Mouse (Mus musculus) MEL (cell line): Measurements from ENCODE around the gene Stx18. TPM values are rescaled to one million over a fixed set of nuclear protein-coding genes. Genes with fewer than 3 reads are reported as not detected.

Experiments used
- DNase-seq: peaks from one replicate; pipeline ENCODE4 v3.0.0; 2011; ENCODE audit warnings: low read depth, low spot score
- H3K27ac ChIP-seq: 2 replicates; pipeline ENCODE4 v1.5.1; 2012; ENCODE audit warnings: low read depth, mild to moderate bottlenecking, control low read depth, low read length, moderate library complexity; ENCODE audit not compliant: control insufficient read depth
- H3K27me3 ChIP-seq, 2 experiments: fragments of 150-350 bp in 1 of 2; sonication (generic) in 1 of 2; 2 replicates each; pipeline ENCODE4 v1.6.1; 2012; ENCODE audit warnings: low read length in 2 of 2, mild to moderate bottlenecking in 2 of 2, improper control_type of control experiment in 1 of 2, moderate library complexity in 1 of 2; ENCODE audit not compliant: insufficient read depth in 2 of 2, control insufficient read depth in 1 of 2
- H3K36me3 ChIP-seq, 2 experiments: 2 replicates each; pipeline ENCODE4 v1.6.1; 2012 to 2014; ENCODE audit warnings: low read length in 2 of 2, improper control_type of control experiment in 1 of 2, inconsistent platforms in 1 of 2, mild to moderate bottlenecking in 1 of 2; ENCODE audit not compliant: insufficient read depth in 2 of 2, control insufficient read depth in 1 of 2
- H3K4me1 ChIP-seq, 2 experiments: fragments of 150-350 bp in 1 of 2; sonication (generic) in 1 of 2; 2 replicates each; pipeline ENCODE4 v1.6.1; 2012; ENCODE audit warnings: low read length in 2 of 2, improper control_type of control experiment in 1 of 2, mild to moderate bottlenecking in 1 of 2; ENCODE audit not compliant: insufficient read depth in 2 of 2, control insufficient read depth in 1 of 2
- H3K4me3 ChIP-seq, 2 experiments: fragments of 150-350 bp in 1 of 2; sonication (generic) in 1 of 2; 2 replicates each; pipeline ENCODE4 v1.5.1; 2012; ENCODE audit warnings: low read depth in 2 of 2, low read length in 2 of 2, mild to moderate bottlenecking in 2 of 2, moderate library complexity in 2 of 2, control low read depth in 1 of 2, improper control_type of control experiment in 1 of 2; ENCODE audit not compliant: control insufficient read depth in 1 of 2, insufficient read depth in 1 of 2
- H3K79me2 ChIP-seq: 2 replicates; pipeline ENCODE4 v1.6.1; 2012; ENCODE audit warnings: mild to moderate bottlenecking, low read length, moderate library complexity; ENCODE audit not compliant: control insufficient read depth, poor library complexity, insufficient read depth
- H3K9ac ChIP-seq: 2 replicates; pipeline ENCODE4 v1.6.1; 2012; ENCODE audit warnings: low read depth, mild to moderate bottlenecking, control low read depth, low read length, moderate library complexity; ENCODE audit not compliant: control insufficient read depth, poor library complexity, severe bottlenecking
- H3K9me3 ChIP-seq: fragments of 150-350 bp; sonication (generic); replicated peaks from 2 replicates; pipeline ENCODE4 v1.6.1; 2012; ENCODE audit warnings: mild to moderate bottlenecking, low read length, improper control_type of control experiment, moderate library complexity; ENCODE audit not compliant: insufficient read depth
- CHD1 ChIP-seq: IDR thresholded peaks from 2 replicates; pipeline ENCODE4 v1.6.1; 2012; ENCODE audit warnings: low read depth, mild to moderate bottlenecking, inconsistent platforms, low read length, improper control_type of control experiment
- CHD2 ChIP-seq: IDR thresholded peaks from 2 replicates; pipeline ENCODE4 v1.6.1; 2011; ENCODE audit warnings: low read length, improper control_type of control experiment
- MAZ ChIP-seq: IDR thresholded peaks from 2 replicates; pipeline ENCODE4 v1.6.1; 2012; ENCODE audit warnings: low read depth, mild to moderate bottlenecking, inconsistent platforms, low read length, improper control_type of control experiment
- MEF2A ChIP-seq: IDR thresholded peaks from 2 replicates; pipeline ENCODE4 v1.6.1; 2014; ENCODE audit warnings: low read depth, mild to moderate bottlenecking, inconsistent platforms, low read length, improper control_type of control experiment; ENCODE audit not compliant: poor library complexity, insufficient replicate concordance, severe bottlenecking; ENCODE audit errors: extremely low read depth
- MYB ChIP-seq: IDR thresholded peaks from 2 replicates; pipeline ENCODE4 v1.6.1; 2011; ENCODE audit warnings: mild to moderate bottlenecking, low read depth, low read length, improper control_type of control experiment
- NRF1 ChIP-seq: IDR thresholded peaks from 2 replicates; pipeline ENCODE4 v1.6.1; 2014; ENCODE audit warnings: low read depth, mild to moderate bottlenecking, inconsistent platforms, low read length, improper control_type of control experiment, moderate library complexity; ENCODE audit not compliant: poor library complexity, insufficient read depth, severe bottlenecking
- TAL1 ChIP-seq: IDR thresholded peaks from 2 replicates; pipeline ENCODE4 v1.6.1; 2012; ENCODE audit warnings: mild to moderate bottlenecking, inconsistent platforms, low read length, moderate library complexity, mixed read lengths
- TBP ChIP-seq: IDR thresholded peaks from 2 replicates; pipeline ENCODE4 v1.8.0; 2011; ENCODE audit warnings: low read depth, low read length, improper control_type of control experiment
- UBTF ChIP-seq: IDR thresholded peaks from 2 replicates; pipeline ENCODE4 v1.6.1; 2012; ENCODE audit warnings: low read depth, mild to moderate bottlenecking, inconsistent platforms, low read length, improper control_type of control experiment, moderate library complexity, borderline replicate concordance; ENCODE audit not compliant: insufficient read depth
- ZC3H11A ChIP-seq: IDR thresholded peaks from 2 replicates; pipeline ENCODE4 v1.6.1; 2012; ENCODE audit warnings: low read depth, mild to moderate bottlenecking, inconsistent platforms, low read length, improper control_type of control experiment
- ZNF384 ChIP-seq: IDR thresholded peaks from 2 replicates; pipeline ENCODE4 v1.6.1; 2012; ENCODE audit warnings: low read depth, mild to moderate bottlenecking, inconsistent platforms, low read length, improper control_type of control experiment
- polyA plus RNA-seq, 2 experiments: library from polyadenylated mRNA; stranded (reverse) in 1 of 2; unstranded in 1 of 2; fragments of >175 nt in 1 of 2; fragments of >200 nt in 1 of 2; gene quantifications; 2 replicates each; pipeline versions ENCODE4 v1.2.1 to v1.2.4; 2012; ENCODE audit warnings: low replicate concordance in 2 of 2, low read depth in 1 of 2; ENCODE audit not compliant: insufficient read length in 2 of 2, insufficient read depth in 1 of 2, missing spikeins in 1 of 2
- total RNA-seq: library from RNA; depleted of rRNA; stranded (reverse); fragments of 300-350 nt; gene quantifications from 2 replicates; pipeline ENCODE4 v1.2.3, GENCODE M21; 2012

The Stx18 gene
- total and polyA plus RNA-seq, 3 experiments = 44.0 to 44.4 TPM; not detected in 1

DNA sequence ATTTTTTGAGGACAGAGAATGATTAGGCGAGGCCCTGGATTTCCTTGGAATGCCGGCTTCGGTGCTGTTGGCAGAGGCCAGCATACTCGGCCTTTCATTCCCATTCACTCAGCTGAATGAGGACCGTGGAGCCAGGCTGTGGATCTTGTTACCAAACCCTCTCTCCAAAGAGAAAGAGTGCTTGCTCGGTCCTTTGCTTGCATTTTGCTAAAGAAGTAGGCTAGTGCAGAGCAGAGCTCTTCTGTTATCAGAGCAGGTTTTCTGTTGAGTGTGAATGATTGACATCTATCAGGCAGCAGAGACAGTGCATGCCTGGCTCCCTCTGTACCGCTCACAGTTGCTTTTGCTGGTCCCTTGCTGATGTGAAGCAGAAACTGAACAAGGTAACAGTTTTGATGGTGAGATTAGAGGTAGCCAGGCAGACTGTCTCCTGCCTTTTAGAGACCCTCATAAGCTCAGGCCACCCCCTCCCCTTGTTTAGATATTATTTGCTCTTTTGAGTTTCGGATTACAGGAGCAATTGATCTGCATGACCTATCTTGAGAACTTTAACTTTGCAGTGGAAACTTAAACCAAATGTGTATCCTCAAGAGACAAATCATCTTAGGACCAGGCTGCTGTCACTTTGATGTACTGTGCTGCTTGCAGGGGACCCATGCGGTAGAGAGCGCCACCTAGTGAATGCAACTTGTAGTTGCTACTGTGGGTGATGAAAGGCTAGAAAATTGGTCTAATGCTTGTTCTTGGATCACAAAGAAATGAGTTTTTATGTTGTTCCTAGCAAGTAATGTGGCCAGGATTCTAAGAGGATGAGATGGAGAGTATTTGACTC is 47.2 kb downstream of the Stx18 start (continued):
- TF ChIP-seq ZC3H11A = peak; percentile 34
- no peak for TF ChIP-seq ZNF384

DNA sequence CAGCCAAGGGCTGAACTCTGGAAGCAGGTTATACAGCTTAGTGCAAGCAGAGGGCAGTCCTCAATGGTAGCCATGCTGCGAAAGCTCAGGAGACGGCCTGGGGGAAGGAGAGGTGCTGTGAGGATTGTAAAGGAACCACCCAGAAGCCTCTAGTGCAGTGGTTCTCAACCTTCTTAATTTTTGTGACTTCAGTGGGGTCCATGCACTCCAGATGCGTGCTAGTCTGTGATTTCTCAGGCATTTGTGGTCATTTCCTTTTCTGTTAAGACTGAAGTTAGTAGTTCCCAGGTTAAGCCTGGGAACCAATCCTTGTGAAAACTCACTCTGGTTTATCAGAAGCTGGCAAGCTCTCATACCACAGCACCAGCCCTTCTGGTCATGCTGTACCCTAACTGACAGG is 51.6 kb downstream of the Stx18 start:
- Histone ChIP-seq H3K9ac (no peak overlapping the region), H3K9me3 (no peaks in the 10 kb centered on the region), H3K79me2 (no peaks in the 10 kb centered on the region), H3K27ac (no peak overlapping the region), H3K36me3 (no peaks in the 10 kb centered on the region), H3K4me1 (no peaks in the 10 kb centered on the region), H3K27me3 (no peaks in the 10 kb centered on the region), H3K4me3 (no peak overlapping the region)
- TF ChIP-seq TBP (no peak), MAZ (no peak), UBTF (no peak), NRF1 (no peak), MYB (no peak), CHD2 (no peak), MEF2A (no peak), CHD1 (no peak)
- no peak for DNase-seq

DNA sequence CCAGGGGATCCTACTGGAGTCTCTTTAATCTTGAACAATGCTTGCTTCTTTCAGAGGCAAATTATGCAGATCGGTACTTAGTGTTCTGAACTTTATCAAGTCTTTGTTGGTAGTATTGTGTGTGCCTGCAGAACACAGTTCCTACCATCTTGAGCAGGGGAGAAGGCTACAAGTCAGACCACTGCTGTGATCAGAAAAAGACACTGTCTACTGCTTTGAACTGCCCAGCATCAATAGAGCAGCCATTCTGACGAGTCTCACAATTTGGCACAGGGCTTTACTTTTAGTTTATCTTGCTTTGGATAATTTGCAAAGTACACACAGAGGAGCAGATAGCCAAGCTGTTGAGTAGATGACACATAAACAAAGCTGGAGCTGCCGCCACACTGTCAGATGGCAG is 52.0 kb downstream of the Stx18 start:
- no peak overlapping the region for H3K4me3 ChIP-seq
- no peaks in the 10 kb centered on the region for H3K9me3 ChIP-seq
- no peak for TF ChIP-seq TAL1
- TF ChIP-seq, all 39 proteins: peak for 0
- Histone ChIP-seq H3K79me2 (no peaks in the 10 kb centered on the region), H3K4me1 (no peaks in the 10 kb centered on the region), H3K27me3 (no peaks in the 10 kb centered on the region), H3K9ac (no peak overlapping the region), H3K36me3 (no peaks in the 10 kb centered on the region), H3K27ac (no peak overlapping the region)
- no peak for DNase-seq
